Mouse (Mus musculus) C2C12 (cell line): ENCODE measurements around the gene 3110040M04Rik. TPM values are rescaled to one million over a fixed set of nuclear protein-coding genes. Genes with fewer than 3 reads are reported as not detected.

Experiments used
- H3K27me3 ChIP-seq: one replicate; pipeline ENCODE4 v1.6.1; 2011; ENCODE audit not compliant: control insufficient read depth, insufficient read depth, insufficient read length
- H3K36me3 ChIP-seq: one replicate; pipeline ENCODE4 v1.6.1; 2011; ENCODE audit not compliant: control insufficient read depth, insufficient read depth
- H3K4me3 ChIP-seq: one replicate; pipeline ENCODE4 v1.5.1; 2011; ENCODE audit warnings: mild to moderate bottlenecking, control low read depth; ENCODE audit not compliant: poor library complexity, insufficient read depth, severe bottlenecking
- H3K79me2 ChIP-seq: one replicate; pipeline ENCODE4 v1.6.1; 2011; ENCODE audit not compliant: control insufficient read depth, insufficient read depth
- H3K79me3 ChIP-seq: one replicate; pipeline ENCODE4 v1.6.1; 2011; ENCODE audit warnings: low read depth, control low read depth
- H3ac ChIP-seq: one replicate; pipeline ENCODE3; 2011; ENCODE audit warnings: low read depth; ENCODE audit not compliant: control insufficient read depth, insufficient read length
- CEBPB ChIP-seq: IDR thresholded peaks from one replicate; pipeline ENCODE4 v1.6.1; 2011; ENCODE audit warnings: low read depth, mild to moderate bottlenecking, control low read depth, moderate library complexity
- CTCF ChIP-seq: IDR thresholded peaks from one replicate; pipeline ENCODE4 v1.5.1; 2011; ENCODE audit not compliant: control insufficient read depth, insufficient read depth, insufficient read length
- FOSL1 ChIP-seq: IDR thresholded peaks from one replicate; pipeline ENCODE4 v1.8.0; 2011; ENCODE audit warnings: mild to moderate bottlenecking, low read length; ENCODE audit not compliant: poor library complexity, insufficient read depth, severe bottlenecking
- MAX ChIP-seq: IDR thresholded peaks from one replicate; pipeline ENCODE4 v1.6.1; 2011; ENCODE audit warnings: mild to moderate bottlenecking, control low read depth
- MYOD1 ChIP-seq: IDR thresholded peaks from one replicate; pipeline ENCODE4 v1.6.1; 2011; ENCODE audit warnings: low read depth; ENCODE audit not compliant: control insufficient read depth, insufficient read length
- MYOG ChIP-seq: IDR thresholded peaks from one replicate; pipeline ENCODE4 v1.6.1; 2011; ENCODE audit not compliant: control insufficient read depth, insufficient read length; ENCODE audit errors: extremely low read depth
- USF1 ChIP-seq: IDR thresholded peaks from one replicate; pipeline ENCODE4 v1.6.1; 2011; ENCODE audit warnings: low read depth, mild to moderate bottlenecking, control low read depth, moderate library complexity
- polyA plus RNA-seq: library from polyadenylated mRNA; unstranded; fragments of >200 nt; fragmentation: generic; extraction: Trizol; gene quantifications from one replicate; pipeline ENCODE4 v1.2.1, GENCODE M21; 2012; ENCODE audit warnings: missing spikeins

3110040M04Rik gene
- polyA plus RNA-seq, 1 experiment = not detected

DNA sequence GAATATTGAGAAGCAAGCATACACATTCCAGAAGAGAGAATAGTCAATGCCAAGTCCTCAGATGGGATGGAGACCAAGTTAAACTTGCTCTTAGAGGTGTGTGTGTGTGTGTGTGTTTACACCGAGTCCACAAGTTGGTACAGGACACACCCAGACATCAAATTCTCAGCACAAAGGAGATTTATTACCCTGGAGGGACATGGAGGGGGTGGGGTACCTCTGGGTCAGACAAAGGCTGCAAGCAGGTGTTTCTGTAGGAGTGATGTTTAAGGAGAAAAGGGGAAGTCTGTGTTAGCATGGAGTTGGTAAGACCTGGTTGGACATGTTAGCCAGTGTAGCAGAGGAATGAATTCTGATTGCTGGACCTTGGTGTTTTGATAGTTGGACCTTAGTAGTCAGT, 12.1 kb downstream of the 3110040M04Rik start:
- Histone ChIP-seq H3ac (no peak overlapping the region), H3K4me3 (no peak overlapping the region), H3K27me3 (no peaks in the 10 kb centered on the region), H3K79me2 (no peaks in the 10 kb centered on the region), H3K79me3 (no peaks in the 10 kb centered on the region), H3K36me3 (no peaks in the 10 kb centered on the region)
- TF ChIP-seq FOSL1 = no peak
- TF ChIP-seq USF1 = no peak
- TF ChIP-seq MYOG = no peak
- no peak for TF ChIP-seq CEBPB
- no peak for TF ChIP-seq CTCF
- TF ChIP-seq MAX = no peak
- no peak for TF ChIP-seq MYOD1

DNA sequence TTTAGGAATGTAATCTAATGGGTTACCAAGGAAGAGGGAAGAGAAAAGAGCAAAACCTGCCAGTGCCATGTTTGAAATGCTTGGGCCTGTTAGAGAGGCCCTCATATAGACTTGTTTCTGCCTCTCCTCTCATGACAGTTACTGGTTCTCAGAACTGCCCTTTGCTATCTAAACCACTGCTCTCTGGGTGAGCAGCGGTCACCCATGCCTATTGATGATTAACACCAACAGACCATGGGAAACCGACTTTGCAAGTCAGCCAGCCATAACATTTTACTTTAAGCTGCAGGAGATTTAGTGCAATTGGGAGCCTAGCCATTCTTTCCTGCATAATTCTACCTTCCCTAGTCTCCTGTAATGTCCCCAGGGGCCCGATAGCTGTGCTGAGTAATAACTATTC, 12.5 kb downstream of the 3110040M04Rik start:
- H3K36me3 ChIP-seq = no peaks in the 10 kb centered on the region

DNA sequence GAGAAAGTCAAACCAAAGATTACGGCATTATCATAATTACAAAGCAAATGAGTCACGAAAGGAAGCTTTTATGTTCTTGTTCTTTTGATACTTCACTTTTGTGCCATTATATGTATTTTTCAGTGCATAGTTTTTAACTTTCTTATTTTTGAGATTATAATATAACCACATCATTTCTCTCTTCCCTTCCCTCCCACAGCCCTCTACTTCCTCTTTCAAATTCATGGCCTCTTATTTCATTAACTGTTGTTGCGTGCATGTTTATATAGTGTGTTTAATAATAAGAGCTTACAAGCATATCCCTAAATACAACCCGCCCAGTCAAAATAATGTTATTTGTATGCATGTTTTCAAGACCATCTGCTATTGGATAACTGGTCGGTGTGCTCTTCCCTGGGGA, 15.1 kb downstream of the 3110040M04Rik start:
- Histone ChIP-seq H3K4me3 (no peak overlapping the region), H3K27me3 (no peaks in the 10 kb centered on the region), H3K79me2 (no peaks in the 10 kb centered on the region), H3K36me3 (no peaks in the 10 kb centered on the region), H3K79me3 (no peaks in the 10 kb centered on the region), H3ac (no peak overlapping the region)
- TF ChIP-seq CTCF (no peak), MYOG (no peak), MYOD1 (no peak), MAX (no peak), FOSL1 (no peak), CEBPB (no peak), USF1 (no peak)

More for the DNA sequence above, 12.5 kb downstream of the 3110040M04Rik start:
- Histone ChIP-seq H3K79me2 (no peaks in the 10 kb centered on the region), H3ac (no peak overlapping the region), H3K27me3 (no peaks in the 10 kb centered on the region), H3K4me3 (no peak overlapping the region), H3K79me3 (no peaks in the 10 kb centered on the region)
- no peak for TF ChIP-seq USF1
- no peak for TF ChIP-seq MAX
- no peak for TF ChIP-seq MYOG
- no peak for TF ChIP-seq MYOD1
- no peak for TF ChIP-seq FOSL1
- TF ChIP-seq CEBPB = no peak
- TF ChIP-seq CTCF = no peak

DNA sequence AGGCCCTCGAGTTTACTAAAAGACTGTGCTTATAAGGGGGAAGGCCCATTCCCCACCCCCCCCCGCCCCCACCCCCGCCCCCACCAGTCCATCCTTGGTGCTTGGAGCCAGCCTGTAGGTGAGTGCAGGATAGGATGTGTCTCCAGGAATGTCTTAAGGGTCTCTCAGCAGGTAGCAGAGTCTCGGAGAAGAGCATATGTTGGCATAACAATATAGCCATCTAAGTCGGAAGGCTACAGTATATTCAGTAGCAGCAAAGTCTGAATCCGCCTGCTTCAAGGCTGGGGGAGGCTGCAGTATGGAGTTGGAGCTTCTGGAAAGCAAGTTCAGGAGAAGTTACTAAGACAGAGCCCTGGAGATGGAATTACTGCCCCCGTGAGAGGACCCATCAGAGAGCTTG, 16.2 kb downstream of the 3110040M04Rik start:
- Histone ChIP-seq H3ac (no peak overlapping the region), H3K36me3 (no peaks in the 10 kb centered on the region), H3K79me2 (no peaks in the 10 kb centered on the region), H3K27me3 (no peaks in the 10 kb centered on the region), H3K79me3 (no peaks in the 10 kb centered on the region), H3K4me3 (no peak overlapping the region)
- TF ChIP-seq USF1 (no peak), MYOG (no peak), MAX (no peak), CTCF (no peak), FOSL1 (no peak), MYOD1 (no peak), CEBPB (no peak)

DNA sequence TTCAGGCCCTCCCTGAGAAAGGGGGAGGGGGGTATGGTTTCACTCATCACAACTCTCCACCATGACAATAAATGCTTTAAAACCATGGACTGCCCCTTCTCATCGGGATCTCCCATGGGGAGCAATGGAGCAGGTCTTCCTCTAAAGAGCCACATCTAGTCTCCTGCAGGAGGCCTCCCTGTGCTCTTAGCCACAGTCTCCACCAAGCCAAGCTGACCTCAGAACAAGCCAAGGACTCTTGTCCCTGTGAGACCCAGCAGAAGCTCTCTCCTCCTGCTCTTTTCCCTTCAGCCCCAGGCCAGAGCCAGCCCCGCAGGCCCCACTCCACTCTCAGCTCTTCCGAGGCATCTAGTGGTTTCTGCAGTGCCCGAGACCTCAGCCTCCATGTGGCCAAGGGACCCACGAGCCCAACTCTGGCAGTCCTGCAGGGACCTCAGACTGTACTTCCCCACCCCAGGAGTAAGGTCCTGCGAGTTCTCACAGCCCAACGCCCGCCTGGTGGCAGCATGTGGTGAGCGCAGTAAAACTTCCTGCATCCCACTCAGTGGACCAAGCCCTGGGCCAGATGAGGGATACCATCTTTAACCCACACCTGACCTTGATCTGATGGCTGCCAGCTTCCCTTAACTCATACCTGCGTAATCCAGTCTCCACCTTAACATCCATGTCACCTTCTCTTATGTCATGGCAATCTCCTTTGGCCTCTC, 18.8 kb downstream of the 3110040M04Rik start:
- TF ChIP-seq CEBPB (no peak), MYOG (no peak), MYOD1 (no peak), MAX (no peak), FOSL1 (no peak), USF1 (no peak), CTCF (no peak)
- Histone ChIP-seq H3K36me3 (no peaks in the 10 kb centered on the region), H3ac (no peak overlapping the region), H3K27me3 (no peaks in the 10 kb centered on the region), H3K4me3 (no peak overlapping the region), H3K79me2 (no peaks in the 10 kb centered on the region), H3K79me3 (no peaks in the 10 kb centered on the region)
